Mouse (Mus musculus) T-cell, adult 66 days (primary cell): ENCODE measurements around the gene Olfr394. TPM values are rescaled to one million over a fixed set of nuclear protein-coding genes. Genes with fewer than 3 reads are reported as not detected.

Source experiments
- total RNA-seq, 2 experiments: library from RNA; stranded (reverse); gene quantifications; 3 replicates in 1 of 2; 4 replicates in 1 of 2; pipeline ENCODE4 v1.2.4; 2023

Gene Olfr394
- not detected for total RNA-seq

DNA sequence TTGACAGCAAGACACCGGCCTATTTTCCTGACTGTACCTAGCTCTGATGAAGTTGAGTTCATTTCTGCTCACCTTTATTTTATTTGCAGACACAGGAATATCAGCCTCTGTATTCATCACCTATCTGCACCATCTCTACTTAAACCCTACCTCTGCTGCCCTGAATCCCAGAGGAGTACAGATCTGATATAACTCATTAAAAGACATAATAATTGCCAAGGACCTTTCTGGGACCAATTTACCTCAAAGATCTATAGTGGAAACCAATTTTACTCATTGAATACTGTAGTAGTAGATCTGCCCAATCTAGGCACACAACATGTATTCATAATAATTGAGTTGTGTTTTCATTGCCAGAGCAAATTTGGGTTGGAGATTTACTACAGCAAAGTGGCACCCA lies at the start of gene Olfr394:
TSS of gene Olfr394 (minus strand) at position 101 of the 400 bp plus-strand sequence.

GRCm38 (mm10) chr11:73936377-73936776 lies 45.8 kb upstream of the Olfr394 start, which contains the start of gene Olfr23:
Gene Olfr23, plus strand, starts transcription at chr11:73936677.

GRCm38 (mm10) chr11:73909199-73909598 lies 18.6 kb upstream of the Olfr394 start, which contains the start of gene Olfr395:
Gene Olfr395, minus strand, starts transcription at chr11:73909299.

DNA sequence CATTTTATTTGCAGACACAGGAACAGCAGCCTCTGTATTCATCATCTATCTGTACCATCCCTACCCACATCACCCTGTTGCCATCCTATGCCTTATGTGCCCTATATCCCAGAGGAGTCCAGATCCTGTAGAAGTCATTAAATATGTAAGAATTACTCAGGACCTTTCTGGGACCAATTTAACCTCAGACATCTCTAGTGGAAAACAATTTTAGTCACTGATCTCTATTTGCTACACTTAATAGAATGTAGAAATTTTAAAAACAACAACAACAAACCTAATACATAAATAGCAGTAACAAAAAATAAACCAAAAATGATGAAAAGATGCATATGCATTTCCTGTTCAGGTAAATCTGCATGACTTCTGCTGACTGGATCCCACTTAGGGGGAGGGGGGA lies 39.2 kb downstream of the Olfr394 start, which contains the start of gene Olfr393:
TSS of gene Olfr393 (minus strand) at position 101 of the 400 bp plus-strand sequence.

Other genes starting within 250 kb of the Olfr394 start
- gene Zfp735, start 202.0 kb downstream of the Olfr394 start, total RNA-seq, result not detected
- gene Olfr389, start 110.1 kb downstream of the Olfr394 start, total RNA-seq, result not detected
- gene Olfr390, start 107.8 kb downstream of the Olfr394 start, total RNA-seq, result not detected
- not detected for gene Olfr391-ps, start 87.7 kb downstream of the Olfr394 start, total RNA-seq
- gene Olfr392, start 73.7 kb downstream of the Olfr394 start, total RNA-seq, result not detected
- gene Olfr393, start 39.3 kb downstream of the Olfr394 start, total RNA-seq, result not detected
- not detected for gene Olfr395, start 18.5 kb upstream of the Olfr394 start, total RNA-seq
- gene Olfr23, start 45.9 kb upstream of the Olfr394 start, total RNA-seq, result not detected
- gene Olfr397, start 70.0 kb upstream of the Olfr394 start, total RNA-seq, result not detected
- not detected for gene Olfr398, start 99.6 kb upstream of the Olfr394 start, total RNA-seq
- gene Olfr139, start 165.8 kb upstream of the Olfr394 start, total RNA-seq, result not detected
- gene Olfr399, start 165.8 kb upstream of the Olfr394 start, total RNA-seq, result not detected
- not detected for gene Zfp616, start 179.2 kb upstream of the Olfr394 start, total RNA-seq
- gene Olfr401, start 222.9 kb upstream of the Olfr394 start, total RNA-seq, result not detected